Mouse (Mus musculus) forebrain, embryonic 10.5 days (tissue): Measurements from ENCODE around the gene Gdpd5. TPM values are rescaled to one million over a fixed set of nuclear protein-coding genes. Genes with fewer than 3 reads are reported as not detected.

Source experiments
- DNase-seq: peaks from one replicate; pipeline ENCODE4 v3.0.0-alpha.2; 2017; ENCODE audit warnings: low spot score; ENCODE audit errors: extremely low spot score
- H3K27ac ChIP-seq: fragments of 300-500 bp; sonication (generic); 2 replicates; pipeline ENCODE4 v1.5.1; 2016; ENCODE audit warnings: mild to moderate bottlenecking
- H3K27me3 ChIP-seq: fragments of 300-500 bp; sonication (generic); 2 replicates; pipeline ENCODE4 v1.6.1; 2016; ENCODE audit warnings: mild to moderate bottlenecking; ENCODE audit not compliant: poor library complexity, severe bottlenecking
- H3K36me3 ChIP-seq: fragments of 300-500 bp; sonication (generic); replicated peaks from 2 replicates; pipeline ENCODE4 v1.6.1; 2016; ENCODE audit warnings: mild to moderate bottlenecking, moderate library complexity
- H3K4me1 ChIP-seq: fragments of 300-500 bp; sonication (generic); 2 replicates; pipeline ENCODE4 v1.6.1; 2016
- H3K4me3 ChIP-seq: fragments of 300-500 bp; sonication (generic); 2 replicates; pipeline ENCODE4 v1.5.1; 2016; ENCODE audit warnings: mild to moderate bottlenecking, moderate library complexity
- H3K9me3 ChIP-seq: fragments of 300-500 bp; sonication (generic); 2 replicates; pipeline ENCODE4 v1.6.1; 2016; ENCODE audit warnings: mild to moderate bottlenecking, moderate library complexity
- WGBS: fragments of 180-500 bp; shearing (Covaris S2); methylation state at CpG from one replicate; pipeline ENCODE4 v1.1.7; 2016; 5-methylcytosine and 5-hydroxymethylcytosine counted together
- polyA plus RNA-seq: library from polyadenylated mRNA; unstranded; fragments of >200 nt; fragmentation: Nextera tagmentation; extraction: Ambion mirVana; gene quantifications from 2 replicates; pipeline ENCODE4 v1.2.1, GENCODE M21; 2016

Gdpd5 gene
- polyA plus RNA-seq, 1 experiment from 2014 or later, result 15.9 TPM

DNA sequence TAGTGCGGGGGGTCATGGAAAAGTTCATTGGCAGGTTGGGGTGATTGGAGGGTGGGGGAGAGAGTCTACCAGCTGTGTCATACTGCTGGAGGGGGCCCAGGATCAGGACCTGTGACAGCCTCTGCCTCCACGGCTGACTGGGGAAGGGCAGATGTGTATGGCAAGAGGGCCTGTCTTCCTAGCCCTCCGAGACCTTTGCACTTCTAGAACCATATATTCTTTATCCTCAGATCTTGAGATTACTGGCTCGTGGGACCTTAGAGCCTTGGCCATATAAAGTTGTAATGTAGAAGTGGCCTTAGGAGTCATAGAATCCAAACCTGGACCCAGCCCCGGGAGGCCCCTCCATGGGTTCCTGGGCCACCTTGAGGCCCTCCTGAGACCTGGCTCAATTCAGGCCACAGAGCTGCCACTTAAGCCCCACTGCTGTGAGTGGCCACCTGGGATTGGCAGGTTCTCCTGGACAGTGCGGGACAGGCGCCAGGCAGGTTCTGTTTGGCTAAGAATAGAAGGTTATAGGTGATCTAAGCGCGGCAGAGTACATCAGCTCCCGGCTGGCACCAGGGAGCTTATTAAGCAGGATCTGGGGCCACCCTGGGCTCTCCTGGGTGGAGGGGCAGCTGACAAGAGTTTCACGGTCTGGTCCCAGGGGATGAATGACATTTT lies 15.9 kb downstream of the Gdpd5 start:
- H3K27ac ChIP-seq, result peak overlapping the region; percentile 33; the same call in 1 of the 2 replicates
- 83% methylated on average over 11 of the region's 11 CpGs for WGBS
- peaks cover 24% of the 10 kb centered on the region for H3K36me3 ChIP-seq
- H3K9me3 ChIP-seq, result no peaks in the 10 kb centered on the region
- H3K4me1 ChIP-seq, result peaks cover 46% of the 10 kb centered on the region
- H3K4me3 ChIP-seq, result no peak overlapping the region
- H3K27me3 ChIP-seq, result no peaks in the 10 kb centered on the region
- no peak for DNase-seq

DNA sequence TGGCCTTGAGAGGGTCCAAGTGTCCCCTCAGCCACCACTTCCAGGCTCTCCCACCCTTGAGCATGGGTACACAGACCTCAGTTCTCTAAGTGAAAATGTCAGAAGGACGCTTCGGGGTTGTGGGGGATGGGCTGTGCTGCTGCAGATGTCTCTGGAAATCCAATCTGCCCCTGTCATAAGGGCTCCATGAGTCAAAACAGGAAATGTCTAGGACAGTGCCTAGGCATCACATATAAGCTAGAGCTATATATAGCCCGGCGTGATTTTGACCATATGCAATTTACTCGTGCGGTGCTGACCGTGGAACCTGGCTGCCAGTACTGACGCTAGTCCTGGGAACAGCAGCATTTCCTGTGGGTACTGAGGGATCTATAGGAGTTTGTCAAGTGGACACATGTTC lies 20.2 kb downstream of the Gdpd5 start:
- no peaks in the 10 kb centered on the region for H3K27me3 ChIP-seq
- no peaks in the 10 kb centered on the region for H3K9me3 ChIP-seq
- H3K36me3 ChIP-seq, result peaks cover 4% of the 10 kb centered on the region; the same call in 1 of the 2 replicates
- H3K27ac ChIP-seq, result peak overlapping the region; percentile 58
- WGBS, result 80% methylated on average over 8 of the region's 8 CpGs
- H3K4me3 ChIP-seq, result no peak overlapping the region
- DNase-seq, result no peak
- peaks cover 59% of the 10 kb centered on the region for H3K4me1 ChIP-seq

DNA sequence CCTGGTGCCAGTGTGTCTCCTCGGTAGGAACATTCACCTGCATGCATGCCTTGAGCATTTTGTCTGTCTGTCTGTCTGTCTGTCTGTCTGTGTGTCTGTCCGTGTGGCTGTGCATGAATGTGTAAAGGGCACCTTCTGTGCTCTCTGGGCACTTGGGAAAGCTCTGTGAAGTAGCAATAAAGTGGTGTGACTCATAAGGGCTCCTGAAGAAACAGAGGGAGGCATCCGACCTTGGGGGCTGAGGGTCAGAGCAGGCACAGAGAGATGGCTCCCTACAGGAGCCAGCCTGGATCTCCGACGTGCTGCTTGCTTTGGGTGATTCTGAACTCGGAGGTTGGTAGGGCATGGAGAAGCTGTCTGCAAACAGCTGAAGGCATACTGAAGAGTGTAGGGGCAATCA lies 21.3 kb downstream of the Gdpd5 start:
- 81% methylated on average over 6 of the region's 6 CpGs for WGBS
- Histone ChIP-seq H3K27ac (0 out of 2 replicates have a peak overlapping the region, but pooled peaks have one; percentile 4), H3K4me1 (peaks cover 50% of the 10 kb centered on the region), H3K27me3 (no peaks in the 10 kb centered on the region), H3K36me3 (peaks cover 4% of the 10 kb centered on the region; the same call in 1 of the 2 replicates), H3K4me3 (no peak overlapping the region), H3K9me3 (no peaks in the 10 kb centered on the region)
- DNase-seq, result no peak

DNA sequence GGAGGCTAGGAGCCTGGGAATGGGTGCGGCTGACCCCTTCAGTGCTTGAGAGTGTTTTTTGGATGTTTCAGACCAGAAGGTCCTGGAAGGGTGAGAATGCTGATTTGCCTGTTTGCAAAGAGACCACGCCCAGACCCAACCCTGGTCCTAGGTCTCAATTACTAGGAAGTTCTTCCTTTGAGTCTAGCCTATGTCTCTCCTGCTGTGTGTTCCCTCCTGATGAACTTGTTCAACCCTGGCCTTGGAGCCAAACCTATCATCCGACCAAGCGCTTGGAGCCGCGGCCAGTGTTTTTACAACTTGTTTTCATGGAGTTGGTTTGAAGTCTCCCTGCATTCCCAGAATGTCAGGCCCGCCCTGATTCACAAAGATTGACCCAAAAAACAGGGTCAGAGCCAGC lies 22.0 kb downstream of the Gdpd5 start:
- Histone ChIP-seq H3K27me3 (no peaks in the 10 kb centered on the region), H3K4me1 (peaks cover 50% of the 10 kb centered on the region), H3K36me3 (peaks cover 4% of the 10 kb centered on the region; the same call in 1 of the 2 replicates), H3K9me3 (no peaks in the 10 kb centered on the region), H3K4me3 (no peak overlapping the region), H3K27ac (0 out of 2 replicates have a peak overlapping the region, but pooled peaks have one; percentile 12)
- no peak for DNase-seq
- WGBS, result 85% methylated on average over 7 of the region's 7 CpGs

DNA sequence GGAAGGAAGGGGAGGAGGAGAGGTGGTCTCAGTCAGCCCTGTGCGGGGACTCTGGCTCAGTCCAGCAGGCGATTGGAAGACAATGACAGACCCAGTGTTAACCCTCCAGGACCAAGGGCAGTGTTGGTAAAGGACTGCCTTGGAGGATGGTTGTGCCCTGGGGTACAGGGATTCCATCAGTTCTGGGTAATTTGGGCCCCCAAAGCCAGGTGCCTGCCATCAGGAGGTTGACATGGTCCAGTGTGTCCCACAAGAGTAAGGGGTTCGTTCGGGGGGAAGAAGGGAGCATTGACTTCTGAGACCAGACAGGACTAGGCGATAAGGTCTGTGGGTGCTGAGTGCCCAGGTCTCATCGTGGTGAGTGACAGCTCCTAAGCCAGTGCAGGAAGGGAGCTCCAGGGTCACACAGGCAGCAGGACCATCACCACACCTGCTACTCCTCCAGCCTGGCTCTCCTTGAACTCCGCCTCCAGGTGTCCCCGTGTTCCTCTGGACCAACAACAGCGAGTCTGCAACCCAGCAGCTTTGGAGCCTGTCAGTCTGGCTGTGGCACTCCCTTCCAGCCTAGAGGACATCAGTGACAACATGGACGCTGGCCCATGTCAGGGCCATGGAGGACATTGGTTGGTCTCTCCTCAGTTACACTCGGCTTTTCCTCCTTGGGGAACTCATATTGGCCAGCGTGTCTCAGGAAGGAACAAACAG lies 23.0 kb downstream of the Gdpd5 start:
- Histone ChIP-seq H3K27me3 (no peaks in the 10 kb centered on the region), H3K36me3 (peaks cover 4% of the 10 kb centered on the region; the same call in 1 of the 2 replicates), H3K9me3 (no peaks in the 10 kb centered on the region), H3K4me3 (no peak overlapping the region), H3K4me1 (peaks cover 50% of the 10 kb centered on the region), H3K27ac (0 out of 2 replicates have a peak overlapping the region, but pooled peaks have one; percentile 12)
- 85% methylated on average over 12 of the region's 12 CpGs for WGBS
- DNase-seq, result no peak

DNA sequence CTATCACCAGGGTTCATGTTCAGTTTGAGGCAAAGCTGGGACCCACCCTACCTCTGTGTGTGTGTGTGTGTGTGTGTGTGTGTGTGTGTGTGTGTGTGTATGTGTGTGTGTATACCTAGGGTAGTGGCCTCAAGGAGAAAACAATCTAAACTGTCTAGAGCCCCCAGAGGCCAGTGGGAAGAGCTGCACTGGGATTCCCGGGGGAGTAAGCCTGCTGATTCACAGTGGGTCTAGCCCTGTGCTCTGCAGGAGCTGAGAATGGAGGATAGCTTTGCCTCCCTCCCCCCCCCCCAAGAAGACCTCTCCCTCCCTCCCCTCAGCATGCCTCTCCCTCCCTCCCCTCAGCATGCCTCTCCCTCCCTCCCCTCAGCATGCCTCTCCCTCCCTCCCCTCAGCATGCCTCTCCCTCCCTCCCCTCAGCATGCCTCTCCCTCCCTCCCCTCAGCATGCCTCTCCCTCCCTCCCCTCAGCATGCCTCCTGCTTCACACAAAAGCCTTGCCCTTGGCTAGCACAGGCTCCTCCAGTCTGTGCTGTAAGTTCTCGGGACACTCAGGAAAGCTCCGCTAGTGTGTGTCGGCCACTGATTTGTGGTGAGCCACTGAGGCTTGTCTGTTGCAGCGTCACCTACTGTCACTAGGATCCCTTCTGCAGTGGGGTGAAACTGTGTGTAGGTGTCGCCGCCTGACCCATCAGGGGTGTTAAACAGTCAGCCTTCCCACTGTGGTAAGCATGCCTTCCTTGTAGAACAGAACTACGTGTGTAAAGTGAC lies 24.4 kb downstream of the Gdpd5 start:
- no peaks in the 10 kb centered on the region; the same call in 1 of the 2 replicates for H3K36me3 ChIP-seq
- no peaks in the 10 kb centered on the region for H3K9me3 ChIP-seq
- 22% methylated on average over 8 of the region's 8 CpGs for WGBS
- peak overlapping the region; percentile 73 for H3K27ac ChIP-seq
- H3K27me3 ChIP-seq, result no peaks in the 10 kb centered on the region
- H3K4me3 ChIP-seq, result no peak overlapping the region
- no peak for DNase-seq
- peaks cover 62% of the 10 kb centered on the region for H3K4me1 ChIP-seq

DNA sequence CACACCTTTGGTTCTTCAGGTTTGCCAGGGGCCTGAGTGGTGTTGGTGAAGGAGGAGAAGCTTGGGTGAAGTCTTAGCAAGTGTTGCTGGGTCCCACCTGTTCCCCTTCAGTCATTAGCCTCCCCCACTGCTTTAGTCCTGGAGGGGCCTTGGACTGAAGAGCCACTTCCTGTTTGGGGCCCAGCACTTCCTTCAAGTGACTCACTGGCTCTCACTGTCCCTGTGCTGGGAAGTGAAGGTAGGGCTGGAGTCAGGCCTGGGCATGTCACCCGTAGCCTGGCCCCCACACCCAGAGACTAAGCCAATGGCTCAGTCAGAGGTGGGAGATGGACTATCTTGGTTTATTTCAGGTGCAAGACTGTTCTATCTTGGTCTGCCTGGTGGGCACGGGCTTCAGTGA lies 26.4 kb downstream of the Gdpd5 start:
- Histone ChIP-seq H3K9me3 (peaks cover 7% of the 10 kb centered on the region; the same call in 1 of the 2 replicates), H3K27me3 (no peaks in the 10 kb centered on the region), H3K4me1 (peaks cover 58% of the 10 kb centered on the region), H3K36me3 (peaks cover 9% of the 10 kb centered on the region), H3K27ac (0 out of 2 replicates have a peak overlapping the region, but pooled peaks have one; percentile 15), H3K4me3 (no peak overlapping the region)
- WGBS, result 74% methylated on average over 2 of the region's 2 CpGs
- no peak for DNase-seq

DNA sequence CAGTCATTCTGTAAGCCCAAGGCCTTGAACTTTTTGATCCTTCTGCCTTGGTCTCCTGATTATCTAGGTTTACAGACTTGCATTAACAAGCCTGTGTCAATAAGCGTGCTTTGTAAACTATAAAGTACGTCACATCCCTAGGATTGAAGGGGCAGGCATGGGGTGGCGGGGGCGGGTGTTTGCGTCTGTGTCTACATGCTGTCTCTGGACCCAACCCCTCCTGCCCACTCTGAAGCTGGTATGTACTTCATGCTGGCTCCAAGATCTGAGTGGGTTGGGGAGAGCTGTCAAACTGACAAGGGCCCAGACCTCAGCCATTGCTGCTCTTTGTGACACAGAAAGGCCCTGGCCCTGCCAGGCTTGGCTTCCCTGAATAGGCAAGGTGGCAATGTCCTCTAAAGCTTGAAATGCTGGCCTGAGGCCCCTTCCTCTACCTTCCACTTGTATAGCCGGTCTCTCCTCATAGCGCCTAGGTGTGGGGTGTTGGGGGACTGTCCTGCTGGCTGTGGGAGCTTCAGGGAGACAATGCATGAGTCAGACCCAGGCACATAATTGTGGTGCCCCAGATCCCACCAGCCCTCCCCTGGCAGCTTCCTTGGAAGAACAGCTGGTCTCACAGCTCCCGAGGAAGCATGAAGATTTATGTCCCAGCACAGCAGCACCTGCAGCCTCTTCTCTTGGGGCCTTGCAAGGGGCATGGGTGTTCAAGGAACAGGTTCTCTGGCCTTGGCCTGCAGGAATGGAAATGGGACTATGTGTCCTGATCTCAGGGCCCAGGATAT lies 28.4 kb downstream of the Gdpd5 start:
- DNase-seq, result no peak
- peaks cover 42% of the 10 kb centered on the region for H3K4me1 ChIP-seq
- peaks cover 7% of the 10 kb centered on the region; the same call in 1 of the 2 replicates for H3K9me3 ChIP-seq
- H3K36me3 ChIP-seq, result peaks cover 14% of the 10 kb centered on the region
- H3K4me3 ChIP-seq, result no peak overlapping the region
- H3K27me3 ChIP-seq, result no peaks in the 10 kb centered on the region
- 84% methylated on average over 8 of the region's 8 CpGs for WGBS
- peak overlapping the region; percentile 73 for H3K27ac ChIP-seq

DNA sequence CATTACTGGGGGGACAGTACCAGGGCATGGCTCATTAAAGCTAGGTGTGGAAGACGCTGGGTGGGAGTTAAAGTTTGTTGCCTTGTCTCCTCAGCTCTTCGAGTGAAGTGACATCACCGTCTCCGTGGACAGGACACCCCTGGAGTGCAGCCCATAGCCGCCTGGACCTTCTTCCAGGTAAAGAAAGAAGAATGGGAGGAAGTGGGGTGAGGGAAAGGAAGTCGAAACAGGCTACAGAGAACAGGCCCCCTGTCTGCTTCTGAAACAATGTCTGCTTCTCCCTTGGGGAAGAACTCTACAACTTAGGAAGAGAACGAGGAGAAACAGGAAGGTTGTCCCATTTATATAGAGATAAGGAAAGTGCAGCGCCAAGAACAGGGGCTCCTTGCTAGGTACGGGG lies 29.1 kb downstream of the Gdpd5 start:
- H3K9me3 ChIP-seq, result peaks cover 7% of the 10 kb centered on the region; the same call in 1 of the 2 replicates
- H3K36me3 ChIP-seq, result peaks cover 16% of the 10 kb centered on the region
- WGBS, result 79% methylated on average over 9 of the region's 9 CpGs
- peaks cover 38% of the 10 kb centered on the region for H3K4me1 ChIP-seq
- no peak for DNase-seq
- H3K27ac ChIP-seq, result peak overlapping the region; percentile 73
- H3K27me3 ChIP-seq, result no peaks in the 10 kb centered on the region
- H3K4me3 ChIP-seq, result no peak overlapping the region

DNA sequence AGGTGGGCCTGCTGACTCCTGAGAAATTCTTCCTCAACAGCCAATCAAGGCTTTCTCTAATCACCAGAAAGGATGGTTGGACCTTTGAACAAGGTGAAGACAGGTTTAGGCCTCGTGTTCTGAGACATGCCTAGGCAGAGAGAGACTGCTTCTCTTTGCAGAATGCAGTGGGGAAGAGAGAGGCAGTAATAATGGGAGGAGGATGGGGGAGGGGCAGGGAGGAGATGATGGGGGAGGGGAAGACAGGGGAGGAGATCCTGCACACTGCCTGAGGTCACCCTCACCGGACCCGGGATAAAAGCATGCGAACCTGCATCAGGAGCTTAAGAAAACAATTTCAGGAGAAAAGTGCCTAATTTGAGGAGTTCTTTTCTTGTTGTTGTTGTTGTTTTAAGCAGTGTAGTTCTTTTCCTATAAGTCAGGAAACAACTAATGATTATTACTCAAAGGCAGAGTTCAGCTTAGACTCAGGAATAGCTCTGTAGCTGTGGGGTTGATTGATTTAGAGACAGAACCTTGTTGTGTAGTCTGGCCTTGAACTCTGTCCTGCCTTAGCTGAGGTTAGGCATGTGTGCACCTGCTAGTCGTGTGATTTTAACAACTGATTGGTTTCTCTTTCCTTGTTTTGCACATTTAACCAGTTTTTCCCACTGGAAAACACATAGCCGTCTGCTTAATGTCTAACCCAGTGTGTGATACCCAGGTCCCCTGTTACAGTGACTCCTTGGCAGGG lies 30.0 kb downstream of the Gdpd5 start:
- no peak overlapping the region for H3K4me3 ChIP-seq
- H3K9me3 ChIP-seq, result peaks cover 7% of the 10 kb centered on the region; the same call in 1 of the 2 replicates
- H3K27ac ChIP-seq, result peak overlapping the region; percentile 73
- peaks cover 29% of the 10 kb centered on the region for H3K4me1 ChIP-seq
- no peaks in the 10 kb centered on the region for H3K27me3 ChIP-seq
- peaks cover 16% of the 10 kb centered on the region for H3K36me3 ChIP-seq
- DNase-seq, result no peak
- 49% methylated on average over 6 of the region's 6 CpGs for WGBS

DNA sequence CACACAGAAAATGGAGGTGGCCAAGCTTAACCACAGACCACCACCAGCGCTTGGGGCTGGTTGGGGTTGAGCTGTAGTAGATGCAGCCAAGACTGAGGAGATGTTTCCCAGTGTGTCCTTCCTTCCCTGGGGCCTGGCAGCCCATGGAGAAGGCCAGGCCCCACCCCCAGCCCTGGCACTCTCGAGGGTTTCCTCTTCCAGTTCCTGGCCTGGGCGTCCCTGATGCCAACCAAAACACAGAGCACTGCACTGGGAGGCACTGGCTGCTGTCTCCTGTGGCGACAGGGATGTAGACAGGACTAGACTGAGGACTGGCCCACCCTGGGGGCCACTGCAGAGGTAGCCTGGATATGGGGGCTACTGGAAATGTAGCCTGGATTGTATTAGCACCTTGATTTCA lies 33.8 kb downstream of the Gdpd5 start:
- Histone ChIP-seq H3K4me1 (peaks cover 16% of the 10 kb centered on the region), H3K9me3 (peaks cover 7% of the 10 kb centered on the region; the same call in 1 of the 2 replicates), H3K27ac (no peak overlapping the region), H3K4me3 (no peak overlapping the region), H3K27me3 (no peaks in the 10 kb centered on the region), H3K36me3 (peaks cover 17% of the 10 kb centered on the region)
- no peak for DNase-seq
- WGBS, result 78% methylated on average over 4 of the region's 4 CpGs
